Mouse (Mus musculus) intestine, postnatal 0 days (tissue): ENCODE data around the gene Cd300e. TPM values are rescaled to one million over a fixed set of nuclear protein-coding genes. Genes with fewer than 3 reads are reported as not detected.

Experiments
- ATAC-seq: fragments of 200-750 bp; cut with Nextera tagmentation; 2 replicates; pipeline ENCODE4 v1.8.0; 2017; ENCODE audit warnings: mild to moderate bottlenecking, moderate TSS enrichment, moderate library complexity
- H3K27ac ChIP-seq: fragments of 300-500 bp; sonication (generic); 2 replicates; pipeline ENCODE4 v1.5.1; 2014; ENCODE audit warnings: mild to moderate bottlenecking, low read depth, low read length, moderate library complexity
- H3K27me3 ChIP-seq: fragments of 300-500 bp; sonication (generic); replicated peaks from 2 replicates; pipeline ENCODE4 v1.6.1; 2014; ENCODE audit warnings: low read length, mixed read lengths; ENCODE audit not compliant: control insufficient read depth, insufficient read depth
- H3K36me3 ChIP-seq: fragments of 300-500 bp; sonication (generic); 2 replicates; pipeline ENCODE4 v1.6.1; 2014; ENCODE audit warnings: mild to moderate bottlenecking, moderate library complexity; ENCODE audit not compliant: control insufficient read depth, insufficient read depth
- H3K4me1 ChIP-seq: fragments of 300-500 bp; sonication (generic); replicated peaks from 2 replicates; pipeline ENCODE4 v1.6.1; 2014; ENCODE audit warnings: antibody characterized with exemption, low read length, mixed read lengths; ENCODE audit not compliant: control insufficient read depth, insufficient read depth
- H3K4me2 ChIP-seq: fragments of 300-500 bp; sonication (generic); replicated peaks from 2 replicates; pipeline ENCODE4 v1.6.1; 2014; ENCODE audit warnings: low read depth, mild to moderate bottlenecking, moderate library complexity
- H3K4me3 ChIP-seq: fragments of 300-500 bp; sonication (generic); 2 replicates; pipeline ENCODE4 v1.5.1; 2014; ENCODE audit warnings: low read depth, low read length
- H3K9ac ChIP-seq: fragments of 300-500 bp; sonication (generic); 2 replicates; pipeline ENCODE4 v1.6.1; 2014; ENCODE audit warnings: mild to moderate bottlenecking, low read depth, low read length
- H3K9me3 ChIP-seq: fragments of 300-500 bp; sonication (generic); 2 replicates; pipeline ENCODE4 v1.6.1; 2016; ENCODE audit warnings: mixed run types; ENCODE audit not compliant: control insufficient read depth
- CTCF ChIP-seq: sonication (generic); IDR thresholded peaks from 2 replicates; pipeline ENCODE4 v1.5.1; 2016; ENCODE audit warnings: low read depth, mild to moderate bottlenecking, control low read depth, antibody characterized with exemption, moderate library complexity
- WGBS: fragments of 180-500 bp; shearing (Covaris S2); extraction: QIAGEN DNeasy Blood & Tissue Kit; methylation state at CpG from one replicate; pipeline ENCODE4 v1.1.7; 2014; 5-methylcytosine and 5-hydroxymethylcytosine counted together
- polyA plus RNA-seq: library from polyadenylated mRNA; unstranded; fragments of >200 nt; fragmentation: Nextera tagmentation; extraction: Ambion mirVana; gene quantifications from 2 replicates; pipeline ENCODE4 v1.2.1, GENCODE M21; 2015

Gene Cd300e
- 0.09 and 0.13 TPM in 2 replicates for polyA plus RNA-seq

GRCm38 (mm10) chr11:115062077-115062476 is at the start of gene Cd300e:
Cd300e (minus strand) TSS chr11:115062177.
- Histone ChIP-seq H3K4me2 (no peak within 1 kb of the TSS), H3K36me3 (no peaks in the 10 kb centered on the region), H3K4me1 (no peaks in the 10 kb centered on the region), H3K4me3 (no peak within 1 kb of the TSS), H3K27me3 (no peaks in the 10 kb centered on the region), H3K9ac (no peak within 1 kb of the TSS), H3K27ac (no peak within 1 kb of the TSS), H3K9me3 (no peaks in the 10 kb centered on the region)
- no peak for ATAC-seq
- no peak for TF ChIP-seq CTCF
- WGBS: 29% methylated on average over 5 of the region's 5 CpGs

- Histone ChIP-seq H3K9ac (no peak overlapping the region), H3K27ac (no peak overlapping the region), H3K4me3 (no peak overlapping the region), H3K9me3 (no peaks in the 10 kb centered on the region), H3K27me3 (no peaks in the 10 kb centered on the region), H3K4me1 (no peaks in the 10 kb centered on the region), H3K36me3 (no peaks in the 10 kb centered on the region), H3K4me2 (no peak overlapping the region)
- TF ChIP-seq CTCF: no peak
- WGBS: 78% methylated on average over 4 of the region's 5 CpGs
- ATAC-seq: no peak
These were observed 48.3 kb upstream of the Cd300e start for GRCm38 (mm10) chr11:115110271-115110670.

- H3K9ac ChIP-seq: no peak overlapping the region
- H3K4me1 ChIP-seq: no peaks in the 10 kb centered on the region
- H3K4me2 ChIP-seq: no peak overlapping the region
- 85% methylated on average over 8 of the region's 8 CpGs for WGBS
- H3K4me3 ChIP-seq: no peak overlapping the region
- no peak overlapping the region for H3K27ac ChIP-seq
- H3K27me3 ChIP-seq: no peaks in the 10 kb centered on the region
- ATAC-seq: no peak
- no peak for TF ChIP-seq CTCF
- H3K9me3 ChIP-seq: no peaks in the 10 kb centered on the region
- no peaks in the 10 kb centered on the region for H3K36me3 ChIP-seq
These were observed 46.2 kb upstream of the Cd300e start for GRCm38 (mm10) chr11:115108176-115108575.

GRCm38 (mm10) chr11:115107403-115107916 is 45.5 kb upstream of the Cd300e start:
- H3K36me3 ChIP-seq: no peaks in the 10 kb centered on the region
- no peaks in the 10 kb centered on the region for H3K4me1 ChIP-seq
- ATAC-seq: no peak
- no peak overlapping the region for H3K4me3 ChIP-seq
- no peak overlapping the region for H3K9ac ChIP-seq
- H3K27me3 ChIP-seq: no peaks in the 10 kb centered on the region
- H3K9me3 ChIP-seq: no peaks in the 10 kb centered on the region
- no peak overlapping the region for H3K4me2 ChIP-seq
- no peak overlapping the region for H3K27ac ChIP-seq
- no peak for TF ChIP-seq CTCF
- WGBS: 24% methylated on average over 4 of the region's 4 CpGs

GRCm38 (mm10) chr11:115106638-115107037 is 44.7 kb upstream of the Cd300e start:
- no peak for TF ChIP-seq CTCF
- H3K27ac ChIP-seq: no peak overlapping the region
- WGBS: 74% methylated on average over 2 of the region's 2 CpGs
- no peaks in the 10 kb centered on the region for H3K27me3 ChIP-seq
- H3K9ac ChIP-seq: no peak overlapping the region
- no peak for ATAC-seq
- no peaks in the 10 kb centered on the region for H3K9me3 ChIP-seq
- H3K4me2 ChIP-seq: no peak overlapping the region
- no peak overlapping the region for H3K4me3 ChIP-seq
- no peaks in the 10 kb centered on the region for H3K4me1 ChIP-seq
- H3K36me3 ChIP-seq: no peaks in the 10 kb centered on the region

GRCm38 (mm10) chr11:115104769-115105563 is 43.0 kb upstream of the Cd300e start:
- Histone ChIP-seq H3K4me3 (no peak overlapping the region), H3K36me3 (no peaks in the 10 kb centered on the region), H3K9ac (no peak overlapping the region), H3K4me1 (no peaks in the 10 kb centered on the region), H3K4me2 (no peak overlapping the region), H3K27ac (no peak overlapping the region), H3K9me3 (no peaks in the 10 kb centered on the region), H3K27me3 (no peaks in the 10 kb centered on the region)
- no peak for TF ChIP-seq CTCF
- ATAC-seq: no peak
- 81% methylated on average over 8 of the region's 8 CpGs for WGBS
